Mouse (Mus musculus) adrenal gland, postnatal 25 days (tissue): ENCODE measurements around the gene Irgc1. TPM values are rescaled to one million over a fixed set of nuclear protein-coding genes. Genes with fewer than 3 reads are reported as not detected.
"Not testable (repeated sequence)": the region's sequence is repeated elsewhere in the genome, so short reads cannot be mapped to it uniquely, and the experiment has no call there.

Experiments used
- DNase-seq: peaks from one replicate; pipeline ENCODE4 v3.0.0; 2021; ENCODE audit warnings: mixed read lengths
- total RNA-seq: library from RNA; stranded (reverse); gene quantifications from 2 replicates; pipeline ENCODE4 v1.2.3, GENCODE M21; 2021

Gene Irgc1
- total RNA-seq, 1 experiment from 2014 or later, result not detected

DNA sequence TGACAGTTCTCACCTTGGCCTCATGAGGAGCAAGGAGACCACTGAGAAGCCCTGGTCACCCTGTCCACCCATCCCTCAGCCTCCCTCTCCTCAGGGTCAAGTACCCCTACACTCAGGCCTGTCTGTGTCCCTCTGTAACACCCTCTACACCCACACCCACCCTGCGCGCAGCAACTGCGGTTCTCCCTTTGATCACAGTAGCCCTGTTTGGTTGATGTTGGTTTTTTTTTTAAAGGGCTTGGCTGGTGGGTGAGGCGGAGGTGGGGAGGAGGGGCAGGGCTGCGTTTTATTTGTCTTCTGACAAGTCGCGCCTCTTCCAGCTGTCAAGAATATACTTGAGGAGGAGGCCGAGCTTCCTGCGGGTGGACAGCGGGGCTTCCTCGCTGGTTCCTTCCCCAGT, 20.4 kb downstream of the Irgc1 start:
- no peak for DNase-seq

DNA sequence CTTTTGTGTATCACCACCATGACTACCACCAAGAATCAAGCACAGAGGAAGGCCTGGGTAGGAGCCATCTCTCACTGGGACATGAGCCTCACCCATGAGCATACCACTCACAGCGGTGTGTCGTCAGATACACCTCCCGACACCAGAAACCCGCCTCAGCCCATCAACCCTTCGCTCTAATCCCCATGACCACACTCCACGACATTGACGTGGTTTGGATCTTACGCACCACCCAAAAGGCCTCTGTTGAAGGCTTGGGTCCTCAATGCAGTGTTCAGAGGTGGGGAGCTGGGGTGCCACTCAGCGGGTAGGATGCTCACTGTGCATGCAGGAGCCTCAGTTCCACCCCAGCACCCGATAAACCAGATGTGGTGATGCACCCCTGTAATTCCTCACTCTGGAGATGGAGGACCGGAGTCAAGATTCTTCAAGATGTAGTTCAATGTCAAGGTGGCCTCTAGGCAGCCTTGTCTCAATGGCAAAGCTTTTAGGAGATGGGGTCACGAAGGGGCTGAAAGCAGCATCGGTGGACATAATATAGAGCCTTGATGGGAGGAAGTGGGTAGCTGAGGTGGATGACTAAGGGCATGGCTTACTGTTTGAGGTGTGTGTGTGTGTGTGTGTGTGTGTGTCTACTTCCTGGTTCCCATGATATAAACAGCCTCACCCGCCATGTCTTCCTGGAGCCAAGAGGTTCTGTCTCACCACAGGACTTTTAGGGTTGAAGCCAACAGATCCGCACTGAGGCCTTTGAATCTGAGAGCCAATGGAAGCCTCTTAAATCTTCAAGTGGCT, 21.3 kb downstream of the Irgc1 start:
- no peak for DNase-seq

DNA sequence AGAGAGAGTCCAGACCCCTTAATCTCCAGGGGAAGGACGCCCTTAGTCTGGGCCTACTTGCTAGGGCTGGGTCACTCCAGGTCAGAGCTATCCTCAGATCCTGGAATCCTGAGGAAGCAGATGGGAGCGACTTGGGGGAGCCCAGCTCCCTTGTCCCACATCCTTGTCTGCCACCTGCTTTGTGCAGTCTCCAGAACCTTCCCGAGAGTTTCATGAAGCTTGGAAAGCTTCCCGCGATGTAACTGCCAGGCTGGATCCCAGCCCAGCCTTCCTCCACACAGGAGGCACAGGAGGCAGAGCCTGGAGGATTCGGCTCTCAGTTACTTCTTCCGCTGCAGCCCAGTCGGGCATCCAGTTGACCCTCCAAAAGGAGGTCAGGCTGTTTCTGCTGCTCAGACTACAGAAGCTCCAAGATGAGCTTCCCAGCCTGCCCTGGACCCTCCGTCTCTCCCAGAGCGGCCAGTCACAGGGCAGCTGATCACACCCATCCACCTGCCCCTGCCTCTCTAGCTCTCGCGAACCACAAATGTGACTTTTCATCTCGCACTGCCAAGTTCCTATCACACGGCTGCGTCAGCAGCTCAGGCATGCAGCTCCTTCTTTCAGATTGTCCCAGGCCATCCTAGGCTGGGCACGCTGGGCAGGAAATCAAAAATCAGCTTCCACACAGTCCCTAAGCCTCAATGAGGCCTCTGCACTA, 22.5 kb downstream of the Irgc1 start:
- no peak for DNase-seq

DNA sequence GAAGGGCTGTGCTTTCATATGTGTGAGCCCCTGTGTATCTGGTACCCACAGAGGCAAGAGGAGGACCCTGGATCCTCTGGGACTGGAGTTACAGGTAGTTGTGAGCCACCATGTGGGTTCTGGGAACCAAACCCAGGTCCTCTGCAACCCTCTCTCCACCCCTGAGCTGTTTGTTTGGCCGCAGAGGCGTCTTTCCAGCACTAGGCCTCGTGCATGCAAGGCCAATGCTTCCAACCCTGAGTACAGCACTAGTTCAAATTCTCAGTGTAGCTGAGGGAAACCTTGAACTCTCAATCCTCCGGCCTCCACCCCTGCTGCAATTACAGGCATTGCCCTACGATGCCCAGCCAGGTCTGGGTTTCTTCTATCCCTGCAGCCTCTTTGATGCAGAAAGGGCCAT, 23.4 kb downstream of the Irgc1 start:
- DNase-seq, result no peak

DNA sequence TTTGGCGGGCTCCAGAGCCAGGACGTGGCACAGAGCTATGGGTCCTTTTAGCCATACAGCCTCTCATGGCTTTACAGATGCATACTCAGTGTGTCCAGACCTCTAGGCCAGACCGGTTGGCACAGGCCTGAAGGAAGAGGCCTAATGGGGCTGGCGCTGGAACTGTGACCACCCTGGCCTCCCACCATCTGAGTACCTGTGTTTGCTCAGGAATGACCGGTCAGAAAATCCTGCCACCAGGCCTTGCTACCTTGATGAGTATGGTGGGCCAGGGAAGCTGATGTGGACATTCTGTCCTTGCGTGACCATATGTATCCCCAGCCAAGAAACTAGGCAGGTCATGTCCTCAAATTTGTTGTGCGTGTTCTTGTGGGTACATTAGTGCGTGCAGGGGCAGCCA, 24.9 kb downstream of the Irgc1 start:
- DNase-seq, result no peak

DNA sequence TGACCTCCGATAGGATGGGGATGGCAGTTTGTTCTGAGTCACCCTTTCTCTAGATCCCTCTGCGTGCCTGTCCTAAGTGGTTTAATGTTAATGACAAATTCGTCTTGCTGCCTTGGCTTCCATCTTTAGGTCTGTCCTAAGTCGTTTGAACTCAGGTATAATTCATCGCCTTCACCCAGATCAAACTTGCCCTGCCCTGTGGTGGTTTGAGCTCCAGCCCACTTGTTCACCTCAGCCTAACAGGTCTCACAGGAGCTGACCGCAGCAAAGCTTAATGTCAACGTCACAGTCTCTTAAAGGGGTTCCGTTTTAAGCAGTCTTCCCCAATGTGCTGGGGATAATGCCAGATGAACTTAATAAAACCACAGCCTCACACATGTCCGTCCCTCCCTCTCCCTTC, 26.2 kb downstream of the Irgc1 start:
- DNase-seq, result no peak

DNA sequence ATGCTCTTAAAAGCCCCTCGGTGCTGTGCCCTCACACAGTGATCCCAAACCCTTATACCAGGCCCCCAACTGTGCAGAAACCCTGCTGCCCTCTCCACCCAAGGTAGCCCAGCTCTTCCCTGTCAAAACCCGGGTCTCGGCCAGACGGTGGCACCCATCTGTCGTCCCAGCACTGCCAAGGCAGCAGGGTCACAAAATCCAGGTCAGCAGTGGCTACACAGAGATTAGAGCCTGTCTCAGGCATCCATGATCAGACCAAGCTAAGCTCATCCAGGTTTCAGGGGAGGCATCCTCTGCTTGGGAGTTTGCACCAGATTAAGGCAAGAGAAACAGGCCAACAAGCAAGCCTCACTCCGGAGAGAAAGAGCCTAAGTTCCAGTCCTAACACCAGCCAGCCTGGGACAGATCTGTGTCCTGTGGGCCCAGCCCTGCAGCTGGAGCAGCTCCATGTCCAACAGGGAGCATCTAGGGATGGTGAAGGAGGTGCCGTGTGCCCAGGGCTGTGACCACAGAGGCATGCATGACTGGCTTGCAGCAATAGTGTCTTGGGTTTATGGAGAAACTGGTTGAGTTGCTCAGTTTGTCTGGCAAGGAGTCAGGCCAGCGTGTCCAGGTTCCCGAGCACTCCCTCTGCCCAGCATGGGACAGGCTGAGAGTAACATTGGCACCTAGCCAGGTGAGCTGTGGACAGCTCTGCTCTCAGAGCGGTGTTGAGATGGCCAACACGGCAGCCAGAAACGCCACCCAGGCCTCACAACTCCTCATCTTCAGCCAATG, 28.0 kb downstream of the Irgc1 start:
- DNase-seq, result peak; percentile 33

DNA sequence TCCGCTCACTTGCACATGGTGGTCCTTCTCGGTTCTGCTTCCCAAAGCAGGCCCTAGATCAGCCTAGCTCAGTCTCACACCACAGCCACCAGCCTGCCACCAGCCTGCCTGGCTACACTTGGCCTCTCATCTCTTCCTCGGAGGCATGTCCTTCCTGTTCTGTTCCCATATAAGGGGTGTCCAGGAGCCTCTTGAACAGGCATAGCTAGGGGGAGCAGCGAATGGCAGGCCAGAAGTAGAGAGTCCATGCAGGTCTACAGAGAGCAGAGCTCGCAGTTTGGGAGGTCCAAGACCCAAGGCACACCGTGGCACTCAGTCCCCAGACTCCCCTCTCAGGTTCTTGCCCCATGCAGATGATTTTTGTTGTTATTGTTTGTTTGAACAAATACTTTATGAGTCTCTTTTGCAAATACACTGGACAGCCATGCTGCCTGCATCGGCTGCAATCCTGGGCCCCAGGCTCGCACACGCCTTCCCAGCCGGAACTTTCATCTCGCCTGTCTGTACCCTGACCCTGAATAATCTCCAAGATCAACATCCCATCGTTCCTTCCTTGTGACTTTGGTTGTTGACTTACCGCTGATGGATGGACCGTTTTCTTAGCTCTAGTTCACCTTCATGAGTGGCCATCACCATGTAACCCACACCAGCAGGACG, 28.9 kb downstream of the Irgc1 start:
- no peak for DNase-seq

DNA sequence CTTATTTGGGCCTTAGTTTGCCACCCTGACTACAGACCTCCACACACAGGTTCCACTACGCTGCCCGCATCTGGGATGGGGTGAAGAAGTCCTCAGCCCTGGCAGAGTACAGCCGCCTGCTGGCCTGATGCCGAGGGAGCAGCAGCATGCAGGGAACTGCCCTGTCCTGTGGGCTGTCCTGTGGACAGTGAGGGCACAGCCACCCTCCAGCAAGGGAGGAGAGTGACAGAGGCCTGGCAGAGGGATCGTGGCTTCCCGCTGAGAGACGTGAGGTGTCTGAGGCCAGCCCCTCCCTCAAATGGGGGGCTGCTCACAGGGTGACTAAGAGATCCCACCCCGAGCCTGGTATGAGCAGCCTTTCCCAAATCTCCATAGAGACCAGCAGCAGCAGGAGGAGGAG, 29.8 kb downstream of the Irgc1 start:
- DNase-seq, result no peak

DNA sequence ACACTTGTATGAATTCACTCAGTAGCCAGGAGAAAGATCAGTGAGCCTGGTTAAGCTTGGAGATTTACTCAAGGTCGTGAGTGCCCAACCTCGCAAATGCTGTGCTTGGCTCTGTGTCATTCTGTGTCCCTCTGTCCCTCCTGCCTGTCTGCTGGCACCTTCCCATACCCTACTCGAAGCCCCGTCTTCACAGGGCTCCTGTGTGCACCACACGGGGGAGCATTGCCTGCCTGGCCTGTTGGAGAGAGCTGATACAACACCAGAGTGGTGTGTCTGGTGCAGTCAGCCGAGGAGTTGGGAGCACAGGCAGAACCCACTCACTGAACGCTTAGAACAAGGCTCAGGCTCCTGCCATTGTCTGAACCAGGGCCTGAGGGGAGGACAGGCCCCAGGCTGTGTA, 30.4 kb downstream of the Irgc1 start:
- no peak for DNase-seq

DNA sequence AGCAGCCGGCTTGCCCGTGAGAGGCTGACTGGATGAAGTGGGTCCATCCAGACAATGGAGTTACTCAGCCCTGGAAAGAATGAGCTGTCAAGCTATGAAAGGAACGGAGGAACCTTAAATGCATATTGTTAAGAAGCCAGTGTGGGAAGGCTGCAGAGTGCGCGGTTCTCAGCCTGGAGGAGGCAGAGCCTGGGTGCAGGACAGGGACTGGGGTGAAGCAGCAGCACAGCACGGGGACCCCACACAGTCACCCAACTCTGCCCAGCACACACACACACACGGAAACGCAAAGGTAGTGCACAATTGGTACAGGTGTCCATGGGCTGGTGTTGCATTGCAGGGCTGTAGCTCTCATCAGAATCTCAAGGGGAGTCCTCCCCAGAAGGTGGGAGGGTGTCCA, 32.5 kb downstream of the Irgc1 start:
- no peak for DNase-seq

DNA sequence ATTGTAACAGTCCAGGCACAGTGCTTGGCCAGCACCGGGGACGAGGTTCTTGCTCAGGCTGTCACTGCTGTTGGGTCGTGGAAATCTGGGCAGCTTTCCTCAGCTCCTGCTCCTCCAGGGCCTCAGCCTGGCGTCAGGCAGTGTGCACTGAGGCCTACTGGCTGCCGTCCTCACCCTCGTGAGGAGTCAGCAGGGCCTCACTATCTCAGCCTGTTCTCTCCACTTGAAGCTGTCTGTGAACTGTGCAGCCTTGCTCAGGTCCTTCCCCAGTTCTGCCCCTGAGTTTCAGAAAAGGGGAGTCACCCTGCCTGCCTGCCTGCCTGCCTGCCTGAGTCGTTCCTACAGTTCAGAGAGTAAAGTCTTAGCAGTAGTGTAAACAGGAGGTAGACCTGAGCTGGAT, 36.8 kb downstream of the Irgc1 start:
- DNase-seq, result no peak

DNA sequence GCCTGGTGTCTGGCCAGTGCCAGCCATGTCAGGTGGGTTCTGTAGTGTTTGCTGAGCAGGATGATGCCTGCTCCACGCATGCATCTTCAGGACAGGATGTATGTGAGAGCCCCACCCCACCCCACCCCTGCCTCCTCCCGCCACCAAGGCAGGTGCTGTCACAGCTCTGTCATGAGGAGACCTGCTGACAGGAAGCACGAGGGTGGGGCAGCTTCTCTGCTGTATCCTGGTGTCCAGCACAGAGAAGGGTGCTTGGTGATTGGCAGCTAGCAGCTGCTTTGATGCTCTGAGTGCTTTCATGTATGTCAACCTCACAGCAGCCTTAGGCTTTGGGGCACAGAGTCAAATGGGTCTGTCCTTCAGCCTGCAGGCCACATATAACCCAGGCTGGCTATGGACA, 38.5 kb downstream of the Irgc1 start:
- no peak for DNase-seq

DNA sequence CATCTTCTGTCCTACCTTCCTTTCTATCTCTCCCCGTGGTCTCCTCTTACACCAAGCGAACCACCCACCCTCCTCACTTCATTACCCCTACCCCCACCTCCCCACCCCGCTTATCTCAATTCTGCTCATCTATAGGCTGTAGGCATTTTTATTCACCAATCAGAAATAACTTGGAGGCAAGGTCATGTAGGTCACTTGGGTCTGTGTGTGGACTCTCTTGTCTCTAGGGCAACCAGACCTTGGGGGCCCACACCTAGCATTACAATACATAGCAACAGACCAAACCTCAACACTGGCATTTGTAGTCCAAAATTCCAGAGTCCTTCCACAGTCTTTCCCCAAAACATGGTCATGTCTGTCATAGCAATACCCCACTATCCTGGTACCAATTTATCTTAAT, 41.3 kb downstream of the Irgc1 start:
- DNase-seq, result no peak

DNA sequence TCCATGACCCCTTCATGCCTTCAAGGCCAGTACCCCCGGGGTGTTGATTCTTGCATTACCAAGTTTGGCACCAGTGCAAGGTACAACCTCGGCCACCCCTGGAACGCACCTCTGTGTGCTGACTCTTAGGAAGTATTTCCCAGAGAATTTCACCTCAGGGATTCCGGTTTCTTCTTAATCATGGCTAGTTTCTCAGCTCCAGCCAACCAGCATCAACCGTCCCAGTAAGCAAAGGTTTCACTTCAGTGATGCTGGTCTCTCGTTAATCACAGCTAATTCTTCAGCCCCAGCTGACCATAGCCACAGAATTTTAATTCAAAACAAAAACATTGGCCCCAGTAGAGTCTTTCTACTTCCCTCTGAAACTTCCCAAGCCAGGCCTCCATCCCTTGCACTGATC, 42.0 kb downstream of the Irgc1 start:
- DNase-seq, result no peak

DNA sequence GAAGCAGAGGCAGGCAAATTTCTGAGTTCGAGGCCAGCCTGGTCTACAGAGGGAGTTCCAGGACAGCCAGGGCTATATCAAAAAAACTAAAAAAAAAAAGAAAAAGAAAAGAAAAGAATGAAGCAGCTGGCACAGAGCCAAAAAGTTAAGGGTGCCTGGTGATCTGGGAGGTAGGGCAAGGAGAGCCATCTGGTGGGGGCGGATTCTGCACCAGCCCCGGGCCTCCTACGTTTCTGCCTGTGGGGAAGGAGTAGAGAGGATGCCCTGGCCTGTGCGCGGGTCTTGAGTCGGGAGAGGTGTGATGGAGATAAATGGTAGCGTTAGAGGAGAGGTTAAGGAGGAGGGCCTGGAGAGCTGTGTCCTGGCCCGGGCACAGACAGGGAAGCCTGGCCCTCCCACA, 43.9 kb downstream of the Irgc1 start:
- no peak for DNase-seq

DNA sequence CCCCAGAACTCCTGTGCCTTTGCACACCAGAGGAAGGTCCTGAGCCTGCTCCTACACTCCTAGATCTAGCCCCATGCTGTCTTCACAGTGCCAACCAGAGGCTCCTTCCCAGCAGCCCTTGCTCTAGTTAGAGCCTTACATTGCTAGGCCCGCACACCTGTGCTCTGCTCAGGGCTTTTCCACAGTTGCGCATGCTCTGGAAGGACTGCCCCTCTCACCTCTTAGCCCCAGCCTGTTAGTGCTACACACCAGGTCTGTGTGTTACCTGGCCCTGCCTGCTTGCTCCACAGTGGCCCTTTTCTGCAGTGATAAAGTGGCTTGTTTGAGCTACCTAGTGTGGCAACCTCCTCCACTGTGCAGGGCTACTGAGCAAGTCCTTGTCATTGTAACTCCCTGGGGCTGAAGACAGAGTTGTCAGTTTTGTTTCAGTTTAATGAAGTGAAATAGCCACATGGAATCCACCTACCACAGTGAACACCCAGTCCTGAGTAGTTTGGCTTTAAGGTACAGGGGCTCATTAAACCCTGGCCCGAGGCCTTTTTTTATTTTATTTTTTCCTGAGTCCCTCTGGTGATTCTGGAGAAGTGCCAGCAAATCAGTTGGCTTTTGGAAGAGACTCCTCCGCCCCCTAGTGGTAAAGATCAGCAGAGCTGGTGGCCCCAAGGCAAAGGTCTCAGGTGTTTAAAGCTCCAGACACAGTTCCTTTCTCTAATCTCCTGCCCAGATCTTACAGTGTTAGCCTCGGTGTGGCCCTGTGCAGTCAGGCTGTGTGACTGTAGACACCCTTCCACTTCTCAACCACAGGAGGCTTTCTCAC, 45.4 kb downstream of the Irgc1 start:
- peak; percentile 56 for DNase-seq

DNA sequence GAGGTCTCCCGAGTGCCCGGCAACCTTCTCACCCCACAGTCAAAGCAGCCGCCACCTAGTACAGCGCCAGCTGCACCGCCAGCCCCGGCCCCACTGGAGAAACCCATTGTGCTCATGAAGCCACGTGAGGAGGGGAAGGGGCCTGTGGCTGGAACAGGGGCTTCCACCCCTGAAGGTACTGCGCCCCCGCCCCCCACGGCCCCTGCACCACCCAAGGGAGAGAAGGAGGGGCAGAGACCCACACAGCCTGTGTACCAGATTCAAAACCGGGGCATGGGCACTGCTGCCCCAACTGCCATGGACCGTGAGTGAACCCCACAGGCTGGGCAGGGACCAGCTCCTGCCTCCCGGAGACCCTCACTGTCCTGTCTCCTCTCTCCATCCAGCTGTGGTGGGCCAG, 46.4 kb downstream of the Irgc1 start:
- DNase-seq, result no peak

DNA sequence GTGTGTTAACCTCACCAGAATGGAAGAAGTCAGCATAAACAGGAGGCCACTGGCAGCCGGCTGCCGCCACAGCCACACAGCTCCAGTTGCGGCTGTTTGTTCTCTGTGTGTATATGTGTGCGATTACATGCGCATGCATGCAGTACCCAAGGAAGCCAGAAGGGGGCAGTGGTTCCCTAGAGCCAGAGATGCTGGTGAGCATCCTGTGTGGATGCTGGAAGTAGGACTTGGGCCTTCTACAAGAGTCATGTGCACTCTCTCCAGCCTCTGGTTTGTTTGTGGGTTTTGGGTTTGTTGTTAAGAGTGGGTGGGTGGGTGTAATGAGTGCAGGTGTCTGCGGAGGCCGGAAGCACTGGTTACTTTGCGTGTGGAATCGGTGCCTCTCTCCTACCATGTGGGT, 49.2 kb downstream of the Irgc1 start:
- no peak for DNase-seq

DNA sequence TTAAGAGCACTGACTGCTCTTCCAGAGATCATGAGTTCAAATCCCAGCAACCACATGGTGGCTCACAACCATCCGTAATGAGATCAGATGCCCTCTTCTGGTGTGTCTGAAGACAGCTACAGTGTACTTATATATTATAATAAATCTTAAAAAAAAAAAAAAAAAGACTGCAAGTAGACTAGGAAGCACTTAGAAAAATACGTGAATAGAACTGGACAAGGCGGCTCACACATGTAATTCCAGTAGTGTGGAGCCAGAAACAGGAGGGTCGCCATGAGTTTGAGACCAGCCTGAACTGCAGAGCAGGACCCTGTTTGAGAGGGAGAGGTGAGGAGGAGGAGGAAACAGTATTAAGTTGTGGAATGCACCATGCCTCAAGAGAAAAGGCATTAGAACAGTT, 51.6 kb downstream of the Irgc1 start:
- not testable (repeated sequence) for DNase-seq

DNA sequence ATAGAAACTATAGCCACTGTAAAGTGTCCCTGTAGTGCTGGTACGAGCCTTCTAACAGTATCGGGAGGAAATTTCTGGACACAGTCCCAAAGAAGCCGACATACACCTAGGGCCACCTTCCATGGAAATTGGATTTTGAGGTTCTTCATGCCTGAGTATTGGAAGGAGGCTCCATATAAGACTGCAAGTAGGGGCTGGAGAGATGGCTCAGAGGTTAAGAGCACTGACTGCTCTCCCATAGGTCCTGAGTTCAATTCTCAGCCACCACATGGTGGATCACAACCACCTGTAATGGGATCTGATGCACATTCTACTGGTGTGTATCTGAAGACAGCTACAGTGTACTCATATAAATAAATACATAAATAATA, 52.0 kb downstream of the Irgc1 start:
- DNase-seq, result no peak
